Mouse (Mus musculus) embryonic facial prominence, embryonic 10.5 days (tissue): ENCODE data around the gene Pcnt. TPM values are rescaled to one million over a fixed set of nuclear protein-coding genes. Genes with fewer than 3 reads are reported as not detected.
A peak's percentile ranks its signal among the peaks of the same experiment; 100 is the strongest.

Source experiments
- DNase-seq: peaks from one replicate; pipeline ENCODE4 v3.0.0-alpha.2; 2017; ENCODE audit warnings: low spot score
- H3K27ac ChIP-seq: fragments of 300-500 bp; sonication (generic); replicated peaks from 2 replicates; pipeline ENCODE4 v1.5.1; 2016; ENCODE audit warnings: mild to moderate bottlenecking
- H3K27me3 ChIP-seq: fragments of 300-500 bp; sonication (generic); replicated peaks from 2 replicates; pipeline ENCODE4 v1.6.1; 2016; ENCODE audit warnings: low read depth, mild to moderate bottlenecking; ENCODE audit not compliant: poor library complexity, severe bottlenecking
- H3K36me3 ChIP-seq: fragments of 300-500 bp; sonication (generic); replicated peaks from 2 replicates; pipeline ENCODE4 v1.6.1; 2016; ENCODE audit warnings: mild to moderate bottlenecking, moderate library complexity
- H3K4me1 ChIP-seq: fragments of 300-500 bp; sonication (generic); 2 replicates; pipeline ENCODE4 v1.6.1; 2016
- H3K4me3 ChIP-seq: fragments of 300-500 bp; sonication (generic); 2 replicates; pipeline ENCODE4 v1.5.1; 2016; ENCODE audit warnings: mild to moderate bottlenecking, moderate library complexity
- H3K9me3 ChIP-seq: fragments of 300-500 bp; sonication (generic); 2 replicates; pipeline ENCODE4 v1.6.1; 2016; ENCODE audit warnings: mild to moderate bottlenecking
- WGBS: fragments of 180-500 bp; shearing (Covaris S2); methylation state at CpG from one replicate; pipeline ENCODE4 v1.1.7; 2016; 5-methylcytosine and 5-hydroxymethylcytosine counted together
- polyA plus RNA-seq: library from polyadenylated mRNA; unstranded; fragments of >200 nt; fragmentation: Nextera tagmentation; extraction: Ambion mirVana; gene quantifications from 2 replicates; pipeline ENCODE4 v1.2.1, GENCODE M21; 2016

Pcnt gene
- polyA plus RNA-seq: 23.8 and 25.5 TPM in 2 replicates

DNA sequence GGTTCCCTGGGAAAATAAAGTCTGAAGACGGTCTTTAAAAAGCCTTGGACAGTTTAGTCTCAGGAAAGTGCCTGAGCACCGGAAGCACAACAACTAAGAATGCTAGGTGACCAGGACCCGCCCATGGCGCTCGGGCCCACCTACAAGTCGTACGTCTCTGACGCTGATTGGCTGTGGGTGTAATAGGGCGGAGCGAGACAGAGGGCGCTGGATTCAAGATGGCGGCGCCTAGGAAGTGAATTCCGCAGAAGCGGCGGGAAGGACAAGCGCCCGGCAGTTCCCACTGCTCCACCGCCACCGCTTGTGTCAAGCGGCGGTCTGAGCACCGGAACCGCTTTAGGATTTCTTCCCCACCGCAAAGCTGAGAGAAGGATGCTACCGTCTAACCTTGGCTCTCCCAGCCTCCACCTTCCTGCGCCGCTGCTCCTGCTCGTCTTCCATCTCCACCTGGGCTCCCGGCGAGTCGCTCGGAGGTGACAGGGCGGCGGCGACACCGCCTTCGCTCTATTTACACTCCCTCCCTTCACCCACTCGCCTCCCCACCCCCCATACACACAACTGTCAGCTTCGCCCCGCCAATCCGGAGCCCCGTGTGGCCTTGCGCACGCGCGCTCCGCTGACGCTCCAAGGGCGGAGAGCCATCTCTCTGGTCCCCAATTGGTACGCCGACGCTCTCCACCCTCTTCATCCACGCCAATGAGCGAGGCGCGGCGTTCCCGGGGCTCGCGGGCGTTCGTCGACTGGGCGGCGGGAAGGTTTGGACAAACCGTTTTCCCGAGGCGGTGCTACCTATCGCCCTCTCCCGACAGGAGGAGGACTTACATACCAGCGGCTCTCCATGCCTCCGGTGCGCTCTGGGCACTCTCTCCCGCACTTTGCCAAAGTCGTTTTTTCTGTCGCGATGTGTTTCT, at the start of gene Pcnt:
Gene Pcnt, minus strand, starts transcription at position 609 of the 911 bp plus-strand sequence.
- Histone ChIP-seq H3K36me3 (peaks cover 37% of the 10 kb centered on the region), H3K4me1 (peaks cover 20% of the 10 kb centered on the region), H3K4me3 (peak within 1 kb of the TSS; percentile 94), H3K27ac (peak within 1 kb of the TSS; percentile 95), H3K27me3 (no peaks in the 10 kb centered on the region), H3K9me3 (no peaks in the 10 kb centered on the region)
- peak; percentile 98 for DNase-seq
- WGBS: under 1% methylated on average over 78 of the region's 78 CpGs

DNA sequence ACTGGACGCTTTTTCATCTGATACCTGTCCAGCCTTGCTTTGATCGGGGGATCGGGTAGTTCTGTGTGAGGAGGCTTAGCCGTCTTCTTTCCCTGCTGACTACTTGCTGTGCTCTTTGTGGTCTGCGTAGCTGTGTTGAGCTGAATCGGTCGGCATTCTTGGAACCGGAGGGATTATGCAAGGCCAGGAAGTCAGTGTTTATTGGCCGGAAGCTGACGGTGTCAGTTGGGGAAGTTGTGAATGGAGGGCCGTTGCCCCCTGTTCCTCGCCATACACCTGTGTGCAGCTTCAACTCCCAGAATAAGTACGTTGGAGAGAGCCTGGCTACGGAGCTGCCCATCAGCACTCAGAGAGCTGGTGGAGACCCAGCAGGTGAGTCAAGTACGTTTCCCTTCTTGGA, 46.6 kb upstream of the Pcnt start:
- Histone ChIP-seq H3K4me3 (no peak overlapping the region), H3K27ac (no peak overlapping the region), H3K36me3 (peaks cover 99% of the 10 kb centered on the region), H3K27me3 (no peaks in the 10 kb centered on the region), H3K4me1 (no peaks in the 10 kb centered on the region), H3K9me3 (no peaks in the 10 kb centered on the region)
- 94% methylated on average over 15 of the region's 15 CpGs for WGBS
- no peak for DNase-seq

DNA sequence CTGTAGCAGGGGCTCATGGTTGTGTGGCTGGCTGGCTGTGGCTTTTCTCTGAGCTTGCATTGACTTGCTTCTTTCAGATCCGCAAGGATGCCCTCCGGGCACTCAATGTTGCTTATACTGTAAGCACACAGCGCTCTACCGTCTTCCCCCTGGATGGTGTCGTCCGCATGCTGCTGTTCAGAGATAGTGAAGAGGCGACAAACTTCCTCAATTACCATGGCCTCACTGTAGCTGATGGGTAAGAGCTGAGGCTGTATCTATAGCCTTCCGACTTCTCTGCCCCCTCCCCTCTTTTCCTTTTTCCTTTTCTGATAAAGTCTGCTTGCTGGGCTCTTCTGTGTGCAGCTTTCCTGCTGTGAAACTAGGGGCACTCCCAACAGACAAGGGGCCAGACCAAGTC, 45.7 kb upstream of the Pcnt start:
- Histone ChIP-seq H3K9me3 (no peaks in the 10 kb centered on the region), H3K27ac (no peak overlapping the region), H3K4me1 (no peaks in the 10 kb centered on the region), H3K36me3 (peaks cover 99% of the 10 kb centered on the region), H3K27me3 (no peaks in the 10 kb centered on the region), H3K4me3 (no peak overlapping the region)
- DNase-seq: no peak
- WGBS: 91% methylated on average over 8 of the region's 8 CpGs

DNA sequence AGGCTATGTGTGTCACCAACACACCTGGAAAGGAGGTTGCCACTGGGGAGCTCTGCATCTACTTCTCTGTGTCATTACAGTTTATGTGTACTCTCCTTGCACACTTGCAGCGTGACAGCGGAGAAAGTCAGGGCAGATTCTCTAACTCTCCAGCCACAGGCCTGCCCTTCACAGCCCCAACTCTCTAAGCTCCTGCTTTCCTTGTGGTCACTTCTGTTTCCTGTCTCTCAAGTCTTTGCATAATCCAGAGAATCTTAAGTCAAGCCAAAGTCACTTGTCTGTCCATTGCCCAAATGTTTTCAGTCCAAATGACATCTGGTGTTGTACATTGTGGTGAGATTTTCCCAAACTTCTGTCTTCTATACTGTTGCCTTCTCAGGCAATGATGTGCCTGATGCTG, 43.7 kb upstream of the Pcnt start:
- no peaks in the 10 kb centered on the region for H3K4me1 ChIP-seq
- WGBS: 97% methylated on average over 2 of the region's 2 CpGs
- no peak for DNase-seq
- H3K27me3 ChIP-seq: no peaks in the 10 kb centered on the region
- no peaks in the 10 kb centered on the region for H3K9me3 ChIP-seq
- no peak overlapping the region for H3K4me3 ChIP-seq
- no peak overlapping the region for H3K27ac ChIP-seq
- peaks cover 100% of the 10 kb centered on the region for H3K36me3 ChIP-seq

DNA sequence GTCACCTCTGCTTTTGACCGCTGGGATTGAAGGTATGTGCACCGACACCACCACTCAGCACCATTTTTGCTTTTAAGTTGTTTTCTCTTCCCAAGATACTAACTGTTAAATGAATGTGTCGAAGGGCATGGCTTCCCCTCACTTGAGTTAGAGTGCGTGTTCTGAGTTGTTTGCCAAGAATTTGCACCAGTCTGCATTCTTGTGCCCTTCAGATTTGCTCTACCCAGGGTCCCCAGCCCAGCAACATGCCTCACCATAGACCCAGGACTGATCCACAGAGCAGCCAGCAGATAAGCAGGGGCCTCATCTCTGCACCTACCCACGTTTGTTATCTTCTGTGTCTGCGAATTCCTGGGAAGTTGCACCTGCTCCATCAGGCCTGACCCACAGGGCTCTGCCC, 38.9 kb upstream of the Pcnt start:
- Histone ChIP-seq H3K9me3 (no peaks in the 10 kb centered on the region), H3K4me1 (no peaks in the 10 kb centered on the region), H3K4me3 (no peak overlapping the region), H3K27me3 (no peaks in the 10 kb centered on the region), H3K27ac (no peak overlapping the region), H3K36me3 (peaks cover 98% of the 10 kb centered on the region)
- no peak for DNase-seq
- 90% methylated on average over 6 of the region's 6 CpGs for WGBS

DNA sequence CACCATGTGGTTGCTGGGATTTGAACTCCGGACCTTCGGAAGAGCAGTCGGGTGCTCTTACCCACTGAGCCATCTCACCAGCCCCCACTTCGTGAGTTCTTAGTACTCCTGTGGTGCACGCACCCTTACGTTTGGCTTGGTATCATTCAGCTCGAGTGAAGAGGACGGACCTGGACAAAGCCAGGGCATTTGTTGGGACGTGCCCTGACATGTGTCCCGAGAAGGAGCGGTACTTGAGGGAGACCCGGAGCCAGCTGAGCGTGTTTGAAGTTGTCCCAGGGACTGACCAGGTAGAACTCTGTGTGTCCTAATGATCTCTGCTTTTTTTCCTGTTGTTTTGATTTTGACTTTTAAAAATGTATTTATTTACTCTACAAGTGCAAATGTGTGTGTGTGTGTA, 38.3 kb upstream of the Pcnt start:
- Histone ChIP-seq H3K36me3 (peaks cover 98% of the 10 kb centered on the region), H3K9me3 (no peaks in the 10 kb centered on the region), H3K27me3 (no peaks in the 10 kb centered on the region), H3K4me1 (no peaks in the 10 kb centered on the region), H3K4me3 (no peak overlapping the region), H3K27ac (no peak overlapping the region)
- 92% methylated on average over 13 of the region's 13 CpGs for WGBS
- no peak for DNase-seq

DNA sequence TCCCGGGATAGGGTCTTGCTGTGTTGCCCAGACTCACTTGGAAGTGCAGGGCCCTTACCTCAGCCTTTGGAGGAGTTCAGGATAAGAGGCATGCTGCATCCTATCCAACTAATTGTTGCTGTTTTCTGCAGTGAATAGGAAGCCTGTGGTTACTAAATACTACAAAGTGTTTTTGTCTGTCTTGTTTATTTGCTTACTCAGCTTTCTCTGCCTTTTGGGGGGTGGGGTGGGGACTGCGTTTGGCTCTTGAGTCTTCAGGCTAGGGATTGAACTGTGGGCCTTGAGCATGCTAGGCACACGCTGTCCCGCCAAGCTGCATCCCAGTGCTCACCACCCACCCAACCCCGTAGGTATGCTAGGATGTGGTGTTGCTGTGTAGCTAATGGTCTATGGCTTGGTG, 31.2 kb upstream of the Pcnt start:
- DNase-seq: no peak
- H3K36me3 ChIP-seq: peaks cover 87% of the 10 kb centered on the region
- 89% methylated on average over 5 of the region's 5 CpGs for WGBS

DNA sequence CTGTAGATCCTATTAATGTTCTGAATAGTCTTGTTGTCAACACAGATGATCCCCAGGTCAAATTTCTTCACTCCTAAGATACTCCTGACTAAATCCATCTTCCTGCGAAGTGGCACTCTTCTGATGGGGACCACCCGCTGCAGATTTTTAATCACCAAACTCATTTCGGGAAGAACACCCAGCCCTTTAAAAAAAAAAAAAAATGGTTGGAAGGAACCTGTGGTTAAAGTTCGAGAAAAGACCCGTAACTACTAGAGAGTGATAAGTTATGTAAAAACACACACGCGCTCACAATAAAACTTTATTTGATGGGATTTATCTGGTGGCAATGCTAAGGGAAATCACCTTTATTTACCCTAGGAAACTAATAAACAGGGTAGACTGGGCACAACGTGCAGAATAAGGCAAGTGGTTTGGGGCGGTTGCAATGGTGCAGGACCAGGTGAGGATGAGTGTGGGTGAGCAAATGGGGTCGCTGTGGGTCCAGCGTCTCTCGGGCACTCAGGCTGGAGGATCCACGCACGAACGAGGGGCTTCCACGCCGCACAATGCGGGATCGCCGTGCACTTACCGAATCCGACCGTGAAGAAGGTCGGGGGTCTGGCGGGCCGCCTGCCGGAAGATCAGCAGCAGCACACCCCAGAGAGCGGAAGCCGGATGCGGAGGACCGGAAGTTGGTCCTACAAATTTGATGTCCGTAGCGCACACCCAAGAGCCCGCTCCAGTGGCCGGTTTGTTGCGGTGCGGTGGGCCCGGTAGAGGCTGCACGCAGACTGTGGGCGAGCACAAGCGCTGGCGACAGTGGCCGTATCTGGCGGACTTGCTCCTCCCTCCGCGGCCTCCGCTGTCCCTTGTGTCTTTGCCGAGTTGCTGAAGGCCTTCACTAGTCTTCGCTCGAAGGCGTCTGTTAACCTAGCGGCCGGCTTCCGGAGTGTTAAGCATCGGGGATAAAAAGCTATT, 25.9 kb upstream of the Pcnt start, which contains the start of the genes Mcm3ap and Ybey:
Gene Mcm3ap, plus strand, starts transcription at position 725 of the 960 bp plus-strand sequence.
Gene Ybey, minus strand, starts transcription at position 912 of the 960 bp plus-strand sequence.
- WGBS: 2% methylated on average over 55 of the region's 55 CpGs
- H3K36me3 ChIP-seq: peaks cover 56% of the 10 kb centered on the region
- H3K9me3 ChIP-seq: no peaks in the 10 kb centered on the region

More for the DNA sequence above, 31.2 kb upstream of the Pcnt start:
- H3K9me3 ChIP-seq: no peaks in the 10 kb centered on the region
- 0 out of 2 replicates have a peak, but pooled peaks cover 7% of the 10 kb centered on the region for H3K4me1 ChIP-seq
- no peak overlapping the region for H3K4me3 ChIP-seq
- no peak overlapping the region for H3K27ac ChIP-seq
- no peaks in the 10 kb centered on the region for H3K27me3 ChIP-seq

DNA sequence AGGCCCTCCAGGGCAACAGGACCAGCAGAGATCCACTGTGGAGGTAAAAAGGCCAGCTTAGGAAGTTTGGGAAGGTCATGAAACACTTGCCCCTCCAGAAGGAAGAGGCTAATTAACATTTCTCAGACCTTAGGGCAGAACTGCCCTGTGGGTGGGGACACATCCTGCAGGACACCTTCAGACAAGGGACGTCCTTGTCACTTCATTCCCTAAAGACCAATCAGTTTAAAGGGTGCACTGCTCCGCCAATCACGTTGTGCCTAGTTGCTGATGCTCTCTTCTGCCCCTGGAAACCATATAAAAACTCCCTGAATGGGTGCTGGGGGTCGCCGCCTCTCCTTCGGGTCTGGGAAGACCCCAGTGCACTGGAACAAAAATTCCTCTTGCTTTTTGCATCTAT, 20.1 kb upstream of the Pcnt start:
- Histone ChIP-seq H3K27ac (no peak overlapping the region), H3K36me3 (peaks cover 47% of the 10 kb centered on the region), H3K9me3 (peaks cover 16% of the 10 kb centered on the region), H3K4me1 (peaks cover 2% of the 10 kb centered on the region), H3K4me3 (no peak overlapping the region), H3K27me3 (no peaks in the 10 kb centered on the region)
- 85% methylated on average over 6 of the region's 6 CpGs for WGBS
- no peak for DNase-seq

More for the DNA sequence above, 25.9 kb upstream of the Pcnt start, which contains the start of the genes Mcm3ap and Ybey:
- Histone ChIP-seq H3K4me3 (peak within 1 kb of the TSS; percentile 84), H3K27ac (peak within 1 kb of the TSS; percentile 89), H3K4me1 (peaks cover 13% of the 10 kb centered on the region), H3K27me3 (no peaks in the 10 kb centered on the region)
- DNase-seq: peak; percentile 94

DNA sequence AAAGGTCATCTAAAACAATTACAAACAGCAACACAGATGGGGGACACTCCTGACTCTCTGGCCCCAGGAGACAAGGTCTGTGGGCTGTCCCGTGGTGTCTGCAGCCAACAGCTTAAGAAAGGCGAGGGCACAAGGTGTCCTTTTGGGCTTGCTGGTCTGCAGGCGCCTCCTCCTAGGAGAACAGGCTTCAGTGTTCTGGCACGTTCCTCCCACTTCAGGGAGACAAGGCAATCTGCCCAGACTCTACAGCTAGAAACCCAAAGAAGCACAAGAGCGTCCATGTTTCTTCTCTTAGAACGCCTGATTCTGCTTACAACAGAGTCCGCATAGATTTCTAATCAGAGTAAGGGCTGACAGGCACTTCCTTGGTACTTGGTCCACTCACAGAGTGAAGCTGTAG, 19.7 kb upstream of the Pcnt start:
- H3K9me3 ChIP-seq: peaks cover 16% of the 10 kb centered on the region
- WGBS: 93% methylated on average over 7 of the region's 7 CpGs
- no peaks in the 10 kb centered on the region for H3K4me1 ChIP-seq
- H3K36me3 ChIP-seq: peaks cover 47% of the 10 kb centered on the region
- no peaks in the 10 kb centered on the region for H3K27me3 ChIP-seq
- no peak overlapping the region for H3K4me3 ChIP-seq
- no peak overlapping the region for H3K27ac ChIP-seq
- no peak for DNase-seq

DNA sequence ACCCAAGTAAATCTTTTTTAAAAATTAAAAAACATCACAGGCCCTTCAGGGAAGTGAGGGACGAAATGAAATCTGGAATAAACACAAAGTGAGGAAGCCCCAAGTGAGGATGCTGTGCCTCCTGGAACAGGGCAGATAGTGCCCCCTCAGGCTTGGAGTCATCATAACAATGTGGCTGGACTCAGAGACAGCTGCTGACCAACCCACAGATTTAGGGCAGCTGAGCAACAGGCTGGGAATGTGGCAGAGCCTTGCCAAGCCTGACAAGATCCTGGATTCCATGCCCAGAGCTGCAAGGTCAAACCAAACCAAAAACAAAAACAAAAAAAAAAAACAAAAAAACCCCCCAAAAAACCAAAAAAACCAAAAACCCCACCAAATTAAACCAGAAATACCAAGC, 18.7 kb upstream of the Pcnt start:
- no peak overlapping the region for H3K4me3 ChIP-seq
- no peak for DNase-seq
- 93% methylated on average over 1 of the region's 1 CpGs for WGBS
- peaks cover 16% of the 10 kb centered on the region for H3K9me3 ChIP-seq
- H3K4me1 ChIP-seq: no peaks in the 10 kb centered on the region
- no peak overlapping the region for H3K27ac ChIP-seq
- H3K27me3 ChIP-seq: no peaks in the 10 kb centered on the region
- H3K36me3 ChIP-seq: peaks cover 47% of the 10 kb centered on the region

DNA sequence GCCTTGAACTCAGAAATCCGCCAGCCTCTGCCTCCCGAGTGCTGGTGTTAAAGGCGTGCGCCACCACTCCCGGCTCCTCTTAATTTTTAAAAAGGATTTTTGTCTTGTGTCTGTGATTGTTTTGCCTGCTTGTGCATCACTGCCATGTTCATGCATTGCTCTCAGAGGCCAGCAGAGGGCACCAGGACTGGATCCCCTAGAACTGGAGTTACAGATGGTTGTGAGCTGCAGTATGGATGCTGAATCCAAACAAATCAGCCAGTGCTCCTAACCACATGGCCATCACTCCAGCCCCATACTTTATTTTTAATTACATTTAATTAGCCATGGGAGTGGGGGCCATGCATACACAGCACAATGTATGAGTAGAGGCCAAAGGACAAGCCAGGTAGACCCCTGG, 12.7 kb upstream of the Pcnt start:
- no peak overlapping the region for H3K4me3 ChIP-seq
- H3K9me3 ChIP-seq: peaks cover 12% of the 10 kb centered on the region; the same call in 1 of the 2 replicates
- DNase-seq: peak; percentile 60
- no peak overlapping the region for H3K27ac ChIP-seq
- WGBS: 65% methylated on average over 5 of the region's 5 CpGs
- H3K27me3 ChIP-seq: no peaks in the 10 kb centered on the region
- 0 out of 2 replicates have a peak, but pooled peaks cover 3% of the 10 kb centered on the region for H3K36me3 ChIP-seq
- no peaks in the 10 kb centered on the region for H3K4me1 ChIP-seq
